ENCODE assay signal across 9 mouse cellular contexts in the genomic region with DNA sequence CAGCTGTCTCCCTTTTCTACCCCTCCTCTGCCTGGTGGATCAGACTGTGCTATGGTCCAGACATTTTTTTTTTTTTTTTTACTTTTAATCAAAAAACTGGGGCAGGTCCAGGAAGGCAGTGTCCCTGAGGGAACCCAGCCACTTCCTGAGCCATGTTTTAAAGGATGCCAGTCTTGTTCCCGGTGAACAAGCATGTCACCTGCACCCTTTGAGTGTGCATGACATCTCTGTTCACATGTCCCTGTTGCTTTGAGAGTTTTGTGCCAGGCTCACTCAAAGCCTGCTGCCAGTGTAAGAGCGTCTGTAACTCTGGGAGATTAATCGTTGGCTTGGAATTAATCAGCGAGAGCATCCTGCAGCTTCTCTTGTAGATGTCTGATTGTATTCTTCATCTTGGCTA. TPM values are rescaled to one million over a fixed set of nuclear protein-coding genes. Genes with fewer than 3 reads are reported as not detected.
DNase-seq lines count a peak whose midpoint lies in the region; ATAC-seq and TF ChIP-seq lines count a peak whose summit lies in the region.
"Had no signal": no experiment of that assay in that cellular context is flagged by ENCODE, and none has a peak within 500 bp of the region (broad histone marks: within the 10 kb centered on the region; RNA-seq: fewer than 3 reads in every experiment).

No protein-coding gene starts in this region.

- no peaks in the 10 kb centered on the region for H3K36me3 ChIP-seq in neural tube, embryonic 13.5 days
- H3K36me3 ChIP-seq in midbrain, embryonic 12.5 days = 0 out of 2 replicates have a peak, but pooled peaks cover 7% of the 10 kb centered on the region
- no peaks in the 10 kb centered on the region for H3K36me3 ChIP-seq in stomach, postnatal 0 days (ENCODE audit: control insufficient read depth, insufficient read depth, low read length)

- H3K4me2 ChIP-seq in neural tube, embryonic 13.5 days = no peak overlapping the region
- no peak overlapping the region for H3K4me2 ChIP-seq in midbrain, embryonic 12.5 days (replicated peaks)
- no peak overlapping the region for H3K4me2 ChIP-seq in stomach, postnatal 0 days (replicated peaks; ENCODE audit: low read depth)

- H3K9ac ChIP-seq in neural tube, embryonic 13.5 days = no peak overlapping the region
- H3K9ac ChIP-seq in midbrain, embryonic 12.5 days (replicated peaks) = no peak overlapping the region
- H3K9ac ChIP-seq in stomach, postnatal 0 days (ENCODE audit: low read length) = no peak overlapping the region

- DNase-seq in cerebellum, postnatal 10 days = peak; percentile 17 to 31
- no peak for DNase-seq in cerebellum, adult 9-10 months
- DNase-seq in neural tube, embryonic 10.5 days (ENCODE audit: extremely low spot score, low spot score) = no peak
- no peak for DNase-seq in stomach, postnatal 0 days (ENCODE audit: low spot score)
- DNase-seq in adrenal gland, adult 18-20 months (ENCODE audit: low spot score in 2 of 2) = no peak

- WGBS in neural tube, embryonic 13.5 days = 69% methylated on average over 4 of the region's 4 CpGs
- 52% methylated on average over 4 of the region's 4 CpGs for WGBS in midbrain, embryonic 12.5 days
- 43% methylated on average over 4 of the region's 4 CpGs for WGBS in stomach, postnatal 0 days

- peak overlapping the region; percentile 61 for H3K27ac ChIP-seq in neural tube, embryonic 13.5 days (replicated peaks)
- H3K27ac ChIP-seq in midbrain, embryonic 12.5 days (replicated peaks) = peak overlapping the region; percentile 71
- peak overlapping the region; percentile 73 for H3K27ac ChIP-seq in stomach, postnatal 0 days (replicated peaks)

- no peaks in the 10 kb centered on the region for H3K9me3 ChIP-seq in neural tube, embryonic 13.5 days
- H3K9me3 ChIP-seq in midbrain, embryonic 12.5 days = no peaks in the 10 kb centered on the region
- H3K9me3 ChIP-seq in stomach, postnatal 0 days (ENCODE audit: control insufficient read depth, low read length) = no peaks in the 10 kb centered on the region

- peaks cover 28% of the 10 kb centered on the region for H3K4me1 ChIP-seq in neural tube, embryonic 13.5 days (replicated peaks)
- H3K4me1 ChIP-seq in midbrain, embryonic 12.5 days = peaks cover 17% of the 10 kb centered on the region
- H3K4me1 ChIP-seq in stomach, postnatal 0 days (replicated peaks; ENCODE audit: control insufficient read depth, insufficient read depth) = no peaks in the 10 kb centered on the region

- no peak for TF ChIP-seq CTCF in stomach, postnatal 0 days (IDR thresholded peaks at IDR 0.05; ENCODE audit: low read depth)

- no peak overlapping the region for H3K4me3 ChIP-seq in neural tube, embryonic 13.5 days
- H3K4me3 ChIP-seq in midbrain, embryonic 12.5 days = no peak overlapping the region
- no peak overlapping the region for H3K4me3 ChIP-seq in stomach, postnatal 0 days (ENCODE audit: low read depth, low read length)

- no peak; the same call in 1 of the 2 replicates for ATAC-seq in neural tube, embryonic 13.5 days (ENCODE audit: low read depth)
- ATAC-seq in midbrain, embryonic 12.5 days (ENCODE audit: low FRiP score, low read depth) = no peak
- no peak for ATAC-seq in stomach, postnatal 0 days (ENCODE audit: low FRiP score, low TSS enrichment)
- ATAC-seq in megakaryocyte-erythroid progenitor cell, adult 5-6 weeks (replicated peaks; ENCODE audit: low FRiP score, low TSS enrichment, poor library complexity, severe bottlenecking) = no peak
- ATAC-seq: inflammation-experienced regulatory T-cells, adult 6 months had no signal

- TF ChIP-seq EP300 in stomach, postnatal 0 days (optimal IDR thresholded peaks at IDR 0.05) = no peak

- H3K27me3 ChIP-seq in neural tube, embryonic 13.5 days = no peaks in the 10 kb centered on the region
- no peaks in the 10 kb centered on the region for H3K27me3 ChIP-seq in midbrain, embryonic 12.5 days
- H3K27me3 ChIP-seq in stomach, postnatal 0 days (ENCODE audit: control insufficient read depth, insufficient read depth, low read length) = no peaks in the 10 kb centered on the region

RNA-seq across cellular contexts. Expression of a gene that starts 11.1 kb away (rescaled TPM):
- 18.7 and 22.1 TPM in 2 replicates for polyA plus RNA-seq in neural tube, embryonic 13.5 days (2015; fragmentation: Nextera tagmentation; extraction: Ambion mirVana)
- polyA plus RNA-seq in midbrain, embryonic 12.5 days (2016; fragmentation: Nextera tagmentation; extraction: Ambion mirVana) = 24.7 and 24.8 TPM in 2 replicates
- 3.5 and 3.6 TPM in 2 replicates for polyA plus RNA-seq in stomach, postnatal 0 days (2015; fragmentation: Nextera tagmentation; extraction: Ambion mirVana)
- total RNA-seq in megakaryocyte-erythroid progenitor cell, adult 5-6 weeks (2014; fragmentation: Nextera tagmentation) = 3.2 and 5.4 TPM in 2 replicates
- 0.70 and 0.91 TPM in 2 replicates for total RNA-seq in megakaryocyte-erythroid progenitor cell, adult 5-6 weeks (2017)
- 10 to 100 TPM; 15.4 to 20.2 TPM for total RNA-seq in adrenal gland, adult 18-20 months (2021)

RNA-seq across cellular contexts. Expression of a gene that starts 28.7 kb away (rescaled TPM):
- polyA plus RNA-seq in neural tube, embryonic 13.5 days (2015; fragmentation: Nextera tagmentation; extraction: Ambion mirVana) = 5.4 and 7.2 TPM in 2 replicates
- polyA plus RNA-seq in midbrain, embryonic 12.5 days (2016; fragmentation: Nextera tagmentation; extraction: Ambion mirVana) = 24.2 and 28.7 TPM in 2 replicates
- polyA plus RNA-seq in stomach, postnatal 0 days (2015; fragmentation: Nextera tagmentation; extraction: Ambion mirVana) = 10.6 and 10.9 TPM in 2 replicates
- total RNA-seq in megakaryocyte-erythroid progenitor cell, adult 5-6 weeks (2014; fragmentation: Nextera tagmentation) = 47.4 and 59.5 TPM in 2 replicates
- 31.1 and 56.9 TPM in 2 replicates for total RNA-seq in megakaryocyte-erythroid progenitor cell, adult 5-6 weeks (2017)
- 1 to 10 TPM; 1.9 to 2.6 TPM for total RNA-seq in adrenal gland, adult 18-20 months (2021)

RNA-seq across cellular contexts. Expression of a gene that starts 28.9 kb away (rescaled TPM):
- polyA plus RNA-seq in neural tube, embryonic 13.5 days (2015; fragmentation: Nextera tagmentation; extraction: Ambion mirVana) = 11.0 and 16.5 TPM in 2 replicates
- 20.5 and 21.6 TPM in 2 replicates for polyA plus RNA-seq in midbrain, embryonic 12.5 days (2016; fragmentation: Nextera tagmentation; extraction: Ambion mirVana)
- 21.6 and 23.2 TPM in 2 replicates for polyA plus RNA-seq in stomach, postnatal 0 days (2015; fragmentation: Nextera tagmentation; extraction: Ambion mirVana)
- total RNA-seq in megakaryocyte-erythroid progenitor cell, adult 5-6 weeks (2014; fragmentation: Nextera tagmentation) = 44.1 and 53.7 TPM in 2 replicates
- total RNA-seq in megakaryocyte-erythroid progenitor cell, adult 5-6 weeks (2017) = 44.9 and 106 TPM in 2 replicates
- 10 to 100 TPM; 13.9 to 14.9 TPM for total RNA-seq in adrenal gland, adult 18-20 months (2021)

RNA-seq across cellular contexts. Expression of a gene that starts 58.6 kb away (rescaled TPM):
- 30.3 and 33.1 TPM in 2 replicates for polyA plus RNA-seq in neural tube, embryonic 13.5 days (2015; fragmentation: Nextera tagmentation; extraction: Ambion mirVana)
- 36.5 and 37.5 TPM in 2 replicates for polyA plus RNA-seq in midbrain, embryonic 12.5 days (2016; fragmentation: Nextera tagmentation; extraction: Ambion mirVana)
- polyA plus RNA-seq in stomach, postnatal 0 days (2015; fragmentation: Nextera tagmentation; extraction: Ambion mirVana) = 6.5 and 7.1 TPM in 2 replicates
- 32.2 and 52.2 TPM in 2 replicates for total RNA-seq in megakaryocyte-erythroid progenitor cell, adult 5-6 weeks (2014; fragmentation: Nextera tagmentation)
- 7.8 and 14.8 TPM in 2 replicates for total RNA-seq in megakaryocyte-erythroid progenitor cell, adult 5-6 weeks (2017)
- 10 to 100 TPM; 39.6 to 50.7 TPM for total RNA-seq in adrenal gland, adult 18-20 months (2021)

Comparison
In these comparisons a context has a peak if more than half of its experiments do, and no peak if none do; other contexts are left out.
1. DNase-seq: peak in cerebellum, postnatal 10 days (2 of 2); none in cerebellum, adult 9-10 months (single experiment), neural tube, embryonic 10.5 days (single experiment), stomach, postnatal 0 days (single experiment) and adrenal gland, adult 18-20 months (0 of 2).
2. Peak in every context shown above with its lines, with median percentiles within 50 percentile points of each other: H3K27ac ChIP-seq.